Mouse (Mus musculus) brain, embryonic 14.5 days (tissue): ENCODE measurements around the gene Vrk3.

Experiments
- CTCF ChIP-seq: fragments of 200-500 bp; IDR thresholded peaks from 2 replicates; pipeline ENCODE4 v1.5.1; 2012; ENCODE audit warnings: inconsistent platforms, mild to moderate bottlenecking, moderate library complexity, borderline replicate concordance; ENCODE audit not compliant: insufficient read depth, insufficient read length; ENCODE audit errors: extremely low read depth
- POLR2A ChIP-seq: fragments of 200-500 bp; IDR thresholded peaks from 2 replicates; pipeline ENCODE4 v1.6.1; 2012; ENCODE audit warnings: mild to moderate bottlenecking, inconsistent platforms, borderline replicate concordance; ENCODE audit not compliant: poor library complexity, insufficient read depth, insufficient read length, severe bottlenecking; ENCODE audit errors: extremely low read depth

GRCm38 (mm10) chr7:44818751-44819235 lies 70.6 kb downstream of the Vrk3 start:
- no peak for TF ChIP-seq CTCF
- TF ChIP-seq POLR2A = no peak
